Mouse (Mus musculus): Measurements from ENCODE around the gene Pcyt1a.

DNA sequence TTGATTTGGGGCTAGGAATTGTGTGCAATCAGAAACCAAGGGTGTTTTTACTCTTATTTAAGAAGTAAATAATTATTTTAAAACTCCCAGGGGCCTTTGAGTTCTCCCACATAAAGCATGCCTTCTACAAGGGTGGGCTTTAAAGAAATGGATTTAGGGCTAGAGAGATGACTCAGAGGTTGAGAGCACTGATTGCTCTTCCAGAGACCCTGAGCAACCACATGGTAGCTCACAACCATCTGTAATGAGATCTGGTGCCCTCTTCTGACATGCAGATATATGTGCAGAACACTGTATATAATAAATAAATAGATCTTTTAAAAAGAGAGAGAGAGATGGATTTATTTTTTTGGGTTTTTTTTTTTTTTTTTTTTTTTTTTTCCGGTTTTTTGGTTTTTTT lies 34.2 kb downstream of the Pcyt1a start:
- TF ChIP-seq CTCF (IDR thresholded peaks at IDR 0.05; ENCODE audit: control insufficient read depth, insufficient read depth, insufficient read length) (no peak), MAX (IDR thresholded peaks at IDR 0.05) (no peak), CEBPB (IDR thresholded peaks at IDR 0.05; ENCODE audit: low read depth) (no peak), MYOD1 (IDR thresholded peaks at IDR 0.05; ENCODE audit: control insufficient read depth, insufficient read length, low read depth) (no peak)

Data from C2C12 (cell line).